Mouse (Mus musculus) right cerebral cortex, postnatal 10 days (tissue): ENCODE data around the gene Gm20388.
"Not testable (repeated sequence)": the region's sequence is repeated elsewhere in the genome, so short reads cannot be mapped to it uniquely, and the experiment has no call there.

ENCODE experiments used
- DNase-seq, 2 experiments: peaks; one replicate each; pipeline ENCODE4 v3.0.0; 2021; ENCODE audit warnings: low spot score in 2 of 2

Gene Gm20388

DNA sequence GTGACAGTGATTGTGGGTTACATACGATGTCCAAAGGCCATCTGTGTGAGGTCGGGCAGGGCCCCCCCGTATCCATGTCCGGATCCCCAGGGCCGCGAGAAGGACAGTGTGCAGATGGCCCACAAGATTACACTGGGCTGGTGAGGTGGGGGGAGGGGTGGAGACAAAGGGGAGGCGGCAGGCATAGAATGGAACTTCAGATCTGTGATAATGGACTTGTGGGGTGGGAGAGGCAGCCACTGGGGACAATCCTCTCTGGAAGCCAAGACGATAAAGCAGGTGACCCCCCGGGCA lies 425.4 kb downstream of the Gm20388 start:
- no peak for DNase-seq

DNA sequence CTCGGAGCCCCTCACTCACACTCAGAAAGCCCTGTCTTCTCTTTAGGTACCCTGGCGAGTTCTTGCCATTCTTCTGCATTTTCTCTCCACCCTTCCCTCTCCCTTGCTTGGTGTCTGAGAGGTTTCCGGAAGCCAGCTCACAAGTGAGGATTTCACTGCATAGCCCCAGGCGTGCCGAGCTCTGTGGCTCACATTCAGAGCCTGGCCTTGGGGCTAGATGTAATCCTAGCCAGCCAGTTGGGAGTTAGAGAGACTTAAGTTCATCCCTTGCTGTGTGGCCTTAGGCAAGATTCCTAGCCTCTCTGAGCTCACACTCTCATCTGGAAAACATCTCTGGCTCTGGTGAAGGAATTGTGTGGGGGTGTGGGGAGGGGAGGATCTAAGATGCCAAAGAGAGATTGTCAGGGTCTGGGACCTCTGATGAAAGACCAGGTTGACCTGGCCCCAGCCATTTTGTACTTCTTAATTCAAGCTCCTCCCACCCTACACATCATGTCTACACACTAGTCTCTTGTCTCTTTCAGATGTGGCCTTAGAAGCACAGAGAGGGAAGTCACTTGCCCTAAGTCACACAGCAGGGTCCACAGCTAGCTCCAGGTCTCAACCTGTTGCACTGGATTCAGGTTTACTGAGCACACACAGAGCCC lies 426.4 kb downstream of the Gm20388 start:
- DNase-seq: no peak

DNA sequence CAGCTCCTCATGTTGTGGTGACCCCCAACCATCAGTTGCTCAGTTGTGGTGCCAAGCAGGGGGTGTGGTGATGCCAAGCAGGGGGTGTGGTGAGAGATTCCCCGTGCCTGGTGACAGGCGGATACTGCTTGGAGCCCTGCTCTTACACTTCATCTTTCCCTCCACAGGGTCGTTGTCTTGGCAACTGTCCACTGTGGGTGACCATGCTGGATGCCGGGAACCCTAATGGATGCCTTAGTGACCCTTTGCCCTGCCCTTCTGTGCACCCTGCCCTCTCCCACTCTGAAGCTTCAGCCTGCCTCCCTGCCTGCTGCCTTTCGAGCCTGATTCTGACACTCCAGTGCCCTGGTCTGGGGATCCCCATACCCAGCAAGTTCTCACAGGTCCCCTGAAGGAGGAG lies 427.0 kb downstream of the Gm20388 start:
- DNase-seq: no peak

DNA sequence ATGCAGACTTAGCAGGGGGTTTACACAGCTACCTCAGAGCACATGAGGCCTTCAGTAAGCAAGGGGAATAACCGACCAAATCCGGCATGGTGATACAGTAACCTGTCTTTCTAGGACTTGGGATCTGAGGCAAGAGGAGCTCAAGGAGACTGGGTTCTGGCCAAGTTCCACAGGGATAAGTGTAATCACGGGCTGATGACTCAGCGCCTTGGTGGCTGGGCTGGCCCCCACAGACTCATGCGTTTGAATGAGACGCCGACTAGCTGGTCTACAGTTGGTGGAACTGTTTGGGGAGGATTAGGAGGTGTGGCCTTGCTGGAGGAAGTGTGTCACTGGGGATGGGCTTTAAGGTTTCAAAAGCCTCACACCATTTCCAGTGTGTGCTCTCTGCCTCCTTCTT lies 428.0 kb downstream of the Gm20388 start:
- no peak for DNase-seq

DNA sequence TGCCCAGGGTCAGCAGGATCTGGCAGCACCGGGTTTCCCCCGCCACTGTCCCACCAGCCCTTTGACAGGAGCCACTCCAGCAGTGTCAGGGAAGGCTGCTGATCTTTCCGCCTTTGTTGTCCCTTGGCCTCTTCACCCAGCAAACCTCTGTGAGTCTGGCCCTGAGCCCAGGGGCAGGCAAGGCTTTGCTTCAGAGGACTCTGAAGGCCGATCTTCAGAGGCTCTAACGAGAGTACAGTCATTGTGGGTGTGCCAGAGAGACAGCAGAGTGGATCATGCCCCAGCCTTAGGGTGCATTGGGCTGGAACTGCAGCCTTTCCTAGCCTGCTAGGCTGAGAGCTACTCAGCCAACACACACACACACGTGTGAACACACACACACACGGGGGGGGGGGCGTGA lies 429.1 kb downstream of the Gm20388 start:
- no peak for DNase-seq

DNA sequence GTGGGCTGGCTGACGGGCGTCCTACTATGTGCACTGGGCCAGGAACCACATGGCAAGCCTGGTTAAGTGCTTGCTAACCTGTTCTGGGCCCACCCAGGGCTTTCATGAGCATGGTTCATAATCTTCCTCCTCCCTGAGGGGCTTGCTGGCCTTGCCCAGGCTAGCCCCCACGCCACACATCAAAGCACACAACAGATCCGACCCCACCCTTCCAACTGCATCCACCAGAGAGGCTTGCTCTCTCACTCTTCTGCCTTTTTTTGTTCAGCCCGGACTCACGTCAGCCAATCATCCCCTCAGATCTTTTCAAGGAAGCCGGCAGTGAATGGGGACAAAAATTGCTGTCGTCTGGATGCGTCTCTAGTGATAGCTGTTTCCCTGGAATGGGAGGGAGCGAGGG lies 430.5 kb downstream of the Gm20388 start:
- DNase-seq: no peak

DNA sequence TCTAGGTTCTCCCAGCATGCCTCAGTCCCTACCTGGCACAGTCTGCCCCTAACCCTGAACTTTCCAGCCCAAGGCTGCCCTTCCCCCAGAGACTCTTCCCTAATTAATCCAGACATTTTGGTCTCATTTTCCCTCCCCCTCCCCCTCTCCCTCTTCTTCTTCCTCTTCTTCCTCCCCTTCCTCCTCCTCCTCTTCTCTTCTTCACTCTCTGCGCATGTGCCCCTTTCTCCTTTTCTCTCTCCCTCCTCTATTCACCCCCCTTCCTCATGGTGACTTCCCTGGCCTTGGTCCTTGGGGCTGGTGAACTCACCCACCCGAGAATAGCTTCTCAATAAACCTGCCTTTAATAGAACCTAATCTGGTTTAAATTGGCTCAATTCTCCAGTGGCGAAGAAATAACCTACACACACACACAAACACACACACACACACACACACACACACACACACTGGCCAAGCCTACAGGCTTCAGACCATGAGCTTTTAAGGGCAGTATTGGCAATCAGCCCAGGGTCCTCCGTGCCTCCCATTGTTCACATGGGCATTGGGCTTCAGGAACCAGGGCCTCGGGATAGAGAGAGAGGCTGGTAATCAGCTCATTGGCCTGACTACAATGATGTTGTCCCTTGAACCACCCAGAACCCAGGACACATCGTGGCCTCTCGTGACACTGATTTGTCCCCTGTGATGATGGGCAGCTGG lies 432.4 kb downstream of the Gm20388 start:
- DNase-seq: no peak

DNA sequence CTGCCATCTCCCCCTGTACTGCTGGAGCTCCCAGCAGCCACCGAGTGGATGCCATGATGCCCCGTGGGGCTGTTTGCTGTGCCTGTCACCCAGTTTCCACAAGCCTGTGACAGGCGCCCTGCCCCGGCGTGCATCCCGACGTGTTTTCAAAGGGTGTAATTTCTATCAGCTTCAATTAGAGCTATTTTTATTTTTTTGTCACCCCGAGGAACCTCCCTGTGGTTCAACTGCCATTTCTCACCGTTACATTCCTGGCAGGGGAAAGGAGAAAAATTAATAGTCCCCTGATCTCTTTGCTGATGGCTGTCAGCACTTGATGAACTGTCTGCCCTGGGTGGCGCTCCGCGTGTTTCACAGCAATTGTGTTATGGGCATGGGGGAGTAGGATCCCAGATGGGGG lies 432.9 kb downstream of the Gm20388 start:
- no peak for DNase-seq

DNA sequence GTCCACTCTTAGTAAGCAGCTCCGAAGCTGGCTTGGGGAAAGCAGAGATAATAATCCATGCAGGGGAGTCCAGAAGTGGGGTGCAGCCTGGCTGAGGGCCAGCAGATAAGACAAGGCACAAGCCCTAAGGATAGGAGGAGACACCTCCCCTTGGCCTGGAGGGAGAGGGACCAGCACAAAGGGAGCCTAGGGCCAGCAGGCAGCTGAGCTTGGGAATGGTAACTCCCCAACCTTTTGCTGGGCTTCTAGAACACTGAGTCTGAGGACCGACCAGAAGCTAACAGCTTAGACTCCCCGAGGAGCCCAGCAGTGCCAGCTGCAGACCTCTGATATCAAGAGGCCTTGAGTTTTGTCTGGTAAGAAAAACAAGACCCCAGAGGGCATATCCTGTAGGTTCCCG lies 433.5 kb downstream of the Gm20388 start:
- no peak for DNase-seq

DNA sequence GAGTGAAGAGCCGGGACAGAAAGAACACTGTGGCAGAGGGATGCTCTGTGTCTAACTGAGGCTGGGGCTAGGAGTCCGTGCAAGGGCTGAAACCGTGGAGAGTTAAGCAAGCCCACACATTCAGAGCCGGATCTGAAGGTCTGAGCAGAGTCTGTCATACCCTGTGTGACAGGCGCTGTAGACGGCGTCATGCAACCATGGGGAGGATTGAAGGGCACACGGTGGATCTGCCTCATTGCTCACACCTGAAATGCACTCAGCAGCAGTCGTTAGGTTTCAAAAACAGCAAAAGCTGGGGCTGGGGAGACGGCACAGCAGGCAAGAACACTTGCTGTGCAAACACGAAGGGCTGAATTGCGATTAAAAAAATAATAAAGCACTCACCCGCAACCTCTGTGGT lies 433.9 kb downstream of the Gm20388 start:
- DNase-seq: no peak

DNA sequence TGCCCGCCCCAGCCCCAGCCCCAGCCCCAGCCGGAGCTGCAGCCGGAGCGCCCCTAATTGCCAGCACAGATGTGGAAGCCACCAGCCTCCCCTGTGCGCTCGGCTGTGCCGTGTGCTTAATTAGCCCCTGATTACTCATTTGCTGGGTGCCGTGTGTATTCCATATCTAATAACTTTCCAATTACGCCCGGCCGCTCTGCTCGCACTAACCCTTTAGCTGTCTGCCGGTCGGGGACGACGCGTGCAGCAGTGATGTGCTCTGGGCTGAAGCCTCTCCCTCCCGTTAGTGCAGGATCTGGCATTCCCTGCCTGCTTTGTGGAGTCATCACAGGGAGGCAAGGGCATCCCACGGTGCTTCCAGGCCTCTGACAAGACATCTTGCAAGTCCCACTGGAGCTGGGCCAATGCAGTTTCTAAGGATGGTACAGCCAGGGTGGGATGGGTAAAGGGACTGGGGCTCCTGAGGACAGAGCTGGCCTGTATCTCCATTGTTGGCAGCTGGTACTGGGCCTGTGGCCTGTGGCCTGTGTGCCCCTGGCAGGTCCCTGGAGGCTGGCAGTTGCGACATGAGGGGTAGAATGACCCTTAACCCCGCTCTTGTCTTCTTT lies 437.2 kb downstream of the Gm20388 start:
- no peak for DNase-seq

DNA sequence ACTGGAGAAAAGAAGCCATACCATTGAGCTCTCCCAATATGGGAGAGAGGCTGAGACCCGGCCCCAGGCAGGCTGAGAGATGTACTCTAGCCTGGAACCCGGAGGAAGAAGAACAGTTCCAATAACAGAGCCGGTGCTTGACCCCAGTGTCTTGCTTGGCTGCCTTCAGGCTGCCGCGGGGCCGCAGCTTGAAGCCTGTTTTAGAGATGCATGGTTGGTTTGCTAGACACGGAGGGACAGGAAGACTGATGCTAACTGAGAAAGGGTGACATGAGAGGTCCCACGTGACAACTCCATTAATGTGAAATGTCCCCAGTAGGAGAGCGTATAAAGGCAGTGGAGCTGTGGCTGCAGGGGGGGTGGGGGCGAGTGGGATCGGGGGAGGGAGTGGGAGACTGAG lies 438.3 kb downstream of the Gm20388 start:
- no peak for DNase-seq

DNA sequence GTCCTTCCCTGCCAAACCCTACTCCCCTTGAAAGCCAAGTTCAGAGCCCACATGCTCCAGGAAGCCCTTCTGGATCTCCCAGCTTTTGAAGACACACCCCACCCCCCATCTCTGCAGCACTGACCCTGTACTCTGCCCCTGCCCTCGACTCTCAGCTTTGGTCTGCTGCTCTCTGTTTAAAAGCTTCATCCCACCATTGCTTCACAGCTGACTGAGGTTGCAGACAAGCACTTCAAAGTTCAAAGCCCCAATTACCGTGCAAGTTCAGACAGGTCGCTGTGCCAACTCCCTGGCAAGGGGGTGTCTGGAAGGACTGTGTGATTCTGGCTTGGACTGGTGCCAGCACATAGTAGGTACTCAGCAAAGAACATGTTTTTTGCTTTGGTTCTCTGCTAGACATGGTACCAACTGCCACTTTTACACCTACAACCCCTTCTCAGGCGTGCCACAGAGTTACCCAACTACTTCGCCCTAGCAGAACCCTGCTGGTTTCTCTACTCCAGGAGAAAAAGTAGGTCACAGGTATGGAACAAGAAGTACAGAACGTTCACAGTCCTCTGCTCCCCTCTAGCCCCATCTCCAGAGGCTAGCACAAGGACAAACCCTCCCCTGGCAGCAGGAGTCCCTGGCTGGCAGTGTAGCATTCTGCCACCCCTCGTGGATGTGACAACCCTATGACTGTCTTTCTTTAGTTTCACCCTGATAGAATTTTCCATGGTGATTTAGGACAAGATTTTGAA lies 440.9 kb downstream of the Gm20388 start:
- DNase-seq: no peak

DNA sequence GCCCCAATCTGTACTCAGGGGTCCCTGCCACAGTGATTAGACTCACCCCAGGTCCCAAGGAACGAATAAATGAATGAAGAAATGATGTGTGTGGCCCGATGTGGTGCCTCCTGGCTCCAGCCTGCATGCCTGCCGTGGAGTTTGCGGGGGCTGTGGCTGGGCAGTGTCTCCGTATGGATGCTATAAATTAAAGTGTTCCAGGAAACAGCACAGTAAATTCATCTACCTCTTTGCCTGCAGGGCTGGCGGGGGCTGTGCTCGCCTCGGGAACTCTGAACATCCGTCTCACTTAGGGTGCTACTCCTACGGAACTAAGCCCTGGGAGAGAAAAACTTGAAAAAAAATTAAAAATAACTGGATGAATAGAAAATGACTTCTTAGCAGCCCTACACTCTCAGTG lies 441.5 kb downstream of the Gm20388 start:
- peak; percentile 71 to 78 for DNase-seq

DNA sequence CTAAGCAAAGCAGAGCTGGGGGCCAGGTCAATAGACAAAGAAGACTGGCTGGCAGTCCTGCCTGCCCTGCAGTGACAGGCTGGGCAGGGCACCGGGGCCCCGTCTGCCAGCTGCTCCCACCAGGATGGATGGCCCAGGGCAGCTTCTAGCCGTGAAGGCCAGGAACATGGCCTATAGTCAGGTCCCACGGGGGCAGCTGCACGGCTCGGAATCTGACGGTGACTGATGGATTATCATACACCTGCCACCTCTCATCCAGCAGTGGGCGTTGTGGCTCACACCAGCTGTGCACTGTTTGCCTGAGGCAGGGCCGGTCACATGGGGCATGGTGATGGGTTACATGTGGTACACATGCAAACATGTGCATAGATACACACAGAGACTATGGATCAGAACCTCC lies 445.4 kb downstream of the Gm20388 start:
- DNase-seq: no peak

DNA sequence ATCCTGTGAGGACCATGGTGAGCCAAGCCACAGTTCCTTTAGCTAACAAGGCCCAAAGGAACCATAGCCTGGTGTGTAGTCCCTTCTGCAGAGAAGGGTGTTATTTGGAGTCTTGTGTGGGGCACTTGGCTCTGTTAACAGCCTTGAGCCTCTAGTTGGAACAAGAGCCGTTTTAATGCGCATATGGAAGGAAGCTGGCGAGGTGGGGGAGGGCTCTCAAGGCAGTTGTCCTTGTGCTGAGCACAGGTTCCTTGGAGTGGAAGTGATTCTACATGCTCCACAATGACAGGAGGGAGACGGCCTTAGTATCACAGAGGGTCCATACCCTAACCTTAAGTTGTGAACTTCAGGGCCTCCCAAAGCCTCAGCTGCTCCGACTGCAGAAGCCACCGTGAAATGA lies 446.9 kb downstream of the Gm20388 start:
- DNase-seq: no peak

DNA sequence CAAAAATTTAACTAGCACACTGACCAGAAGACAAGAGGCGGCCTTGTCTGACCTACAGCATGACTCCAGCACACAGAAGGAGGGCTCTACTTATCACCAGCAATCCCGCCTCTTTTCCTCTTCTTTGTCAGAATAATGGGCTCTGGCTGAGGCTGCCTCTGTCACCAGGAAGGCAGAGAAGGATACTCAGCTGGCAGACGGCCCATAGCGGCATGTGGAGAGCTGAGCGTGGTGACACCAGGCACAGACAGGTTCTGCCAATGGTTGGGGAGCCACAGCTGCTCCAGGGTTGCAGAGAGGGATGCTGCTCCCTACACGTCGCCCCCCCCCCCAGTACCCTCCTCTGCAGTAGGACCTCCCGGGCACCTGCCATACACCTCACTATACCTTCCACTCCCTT lies 450.7 kb downstream of the Gm20388 start:
- DNase-seq: peak; percentile 67 to 75

DNA sequence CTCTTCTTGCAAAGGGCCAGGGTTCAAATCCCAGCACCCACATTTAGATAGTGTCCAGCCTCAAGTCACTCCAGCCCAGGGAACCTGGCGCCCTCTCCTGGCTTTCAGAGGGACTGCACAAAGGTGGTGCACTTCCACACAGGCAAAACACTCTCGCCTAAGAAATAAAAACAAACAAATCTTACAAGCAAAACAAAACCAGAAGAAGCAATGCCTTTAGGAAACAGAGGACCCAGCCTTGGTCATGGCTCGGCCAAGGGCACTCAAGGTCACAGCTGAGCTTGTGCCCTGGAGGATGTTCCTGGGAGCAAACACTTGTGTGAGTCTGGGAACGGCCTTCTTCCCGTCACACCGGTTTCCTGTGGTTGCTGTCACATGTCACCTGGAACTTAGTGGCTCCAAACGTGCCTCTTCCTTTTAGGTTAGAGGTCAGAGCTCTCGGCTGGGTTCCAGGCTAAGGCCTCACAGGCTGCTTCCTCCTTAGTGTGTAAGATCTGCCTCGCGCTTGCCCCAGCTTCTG lies 453.0 kb downstream of the Gm20388 start:
- no peak for DNase-seq

DNA sequence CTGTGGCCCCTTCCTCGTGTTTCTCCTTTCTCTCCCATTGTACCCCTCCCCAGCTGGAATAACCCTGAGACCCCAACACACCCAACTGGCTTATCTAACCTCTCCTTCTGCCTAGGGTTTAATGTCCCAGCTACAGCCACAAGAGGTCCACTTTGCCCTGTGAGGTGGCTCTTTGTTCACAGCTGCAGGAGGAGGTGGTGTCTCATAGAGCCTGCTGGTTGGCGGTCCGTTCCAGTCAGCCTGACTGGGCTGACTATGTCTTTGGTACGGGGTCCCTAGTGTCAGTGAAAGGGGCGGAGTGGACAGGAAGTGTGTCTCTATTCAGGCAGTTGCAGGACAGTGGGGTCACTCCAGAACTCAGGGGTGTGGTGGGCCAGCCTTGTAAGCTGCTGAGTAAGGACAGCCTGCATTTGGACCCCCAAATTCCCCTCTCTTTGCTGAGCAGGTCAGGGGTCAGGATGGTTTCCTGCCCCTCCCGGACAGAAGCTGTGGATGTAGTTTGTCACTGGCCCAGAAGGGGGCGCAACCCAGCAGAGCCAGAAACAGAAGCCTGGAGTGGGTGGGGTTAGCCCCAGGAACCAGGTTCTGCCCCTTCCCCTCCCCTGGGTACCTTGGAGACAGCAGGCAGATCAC lies 453.6 kb downstream of the Gm20388 start:
- no peak for DNase-seq

DNA sequence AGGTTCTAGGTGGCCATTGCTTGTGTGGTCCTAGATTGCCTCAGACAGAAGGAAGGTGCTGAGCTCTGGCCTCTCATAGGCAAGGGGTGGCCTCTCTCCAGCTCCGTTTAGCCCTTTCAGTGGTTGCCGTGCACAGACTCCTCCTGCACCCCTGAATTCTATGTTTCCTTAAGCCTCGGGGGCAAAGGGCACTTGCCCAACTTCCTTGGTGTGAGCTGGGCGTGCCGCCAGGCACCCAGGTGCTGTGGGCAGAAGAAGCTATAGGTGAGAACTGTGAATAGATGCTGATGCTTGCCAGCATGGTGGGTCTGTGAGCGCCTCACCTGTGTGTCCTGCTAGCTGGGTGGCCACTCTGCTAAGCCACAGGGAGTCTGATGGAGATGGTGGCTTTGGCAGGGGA lies 456.2 kb downstream of the Gm20388 start:
- DNase-seq: no peak

DNA sequence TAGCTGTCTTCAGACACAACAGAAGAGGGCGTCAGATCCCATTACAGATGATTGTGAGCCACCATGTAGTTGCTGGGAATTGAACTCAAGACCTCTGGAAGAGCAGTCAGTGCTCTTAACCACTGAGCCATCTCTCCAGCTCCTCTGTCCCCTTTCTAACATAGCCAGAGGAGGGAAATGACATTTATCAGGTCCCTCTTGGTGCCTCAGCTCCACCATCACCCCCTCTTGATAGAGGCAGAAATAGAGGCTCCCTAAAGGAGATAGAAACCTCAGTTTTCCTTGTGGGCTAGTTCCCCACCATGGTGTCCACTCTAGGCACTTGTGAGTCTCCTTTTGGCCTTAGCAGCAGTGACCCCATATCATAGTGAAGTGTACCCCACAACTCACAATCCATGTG lies 457.6 kb downstream of the Gm20388 start:
- DNase-seq: not testable (repeated sequence)
